25 mouse cellular contexts compared by ENCODE assay signal in genomic region chr11:83045642-83046041, GRCm38 (mm10). TPM values are rescaled to one million over a fixed set of nuclear protein-coding genes. Genes with fewer than 3 reads are reported as not detected.
DNase-seq lines count a peak whose midpoint lies in the region; ATAC-seq and TF ChIP-seq lines count a peak whose summit lies in the region.
"Had no signal": no experiment of that assay in that cellular context is flagged by ENCODE, and none has a peak within 500 bp of the region (broad histone marks: within the 10 kb centered on the region; RNA-seq: fewer than 3 reads in every experiment).

No protein-coding gene starts in this region.

- TF ChIP-seq CTCF in G1E (IDR thresholded peaks at IDR 0.05; ENCODE audit: low read depth, low read length) = no peak

- no peak overlapping the region for H3K9ac ChIP-seq in intestine, embryonic 15.5 days
- H3K9ac ChIP-seq: embryonic facial prominence, embryonic 12.5 days; forebrain, embryonic 13.5 days; heart, embryonic 15.5 days; hindbrain, embryonic 14.5 days; liver, postnatal 0 days had no signal

- no peaks in the 10 kb centered on the region; the same call in 1 of the 2 replicates for H3K4me1 ChIP-seq in G1E (ENCODE audit: insufficient read depth, low read depth, low read length)
- H3K4me1 ChIP-seq in intestine, embryonic 15.5 days (replicated peaks) = no peaks in the 10 kb centered on the region
- H3K4me1 ChIP-seq: embryonic facial prominence, embryonic 12.5 days; forebrain, embryonic 13.5 days; heart, embryonic 15.5 days; limb, embryonic 10.5 days had no signal

- no peak overlapping the region for H3K4me2 ChIP-seq in intestine, embryonic 15.5 days (replicated peaks)
- H3K4me2 ChIP-seq: embryonic facial prominence, embryonic 12.5 days; forebrain, embryonic 13.5 days; heart, embryonic 15.5 days; hindbrain, embryonic 14.5 days had no signal

- peaks cover 50% of the 10 kb centered on the region for H3K36me3 ChIP-seq in G1E (replicated peaks)
- no peaks in the 10 kb centered on the region for H3K36me3 ChIP-seq in intestine, embryonic 15.5 days
- H3K36me3 ChIP-seq: embryonic facial prominence, embryonic 12.5 days; heart, embryonic 15.5 days; limb, embryonic 10.5 days had no signal

- DNase-seq in frontal cortex, adult 2 months (ENCODE audit: extremely low spot score in 1 of 2, low spot score in 1 of 2) = peak; percentile 21 to 63
- no peak for DNase-seq in frontal cortex, postnatal 36 days (ENCODE audit: low spot score in 2 of 2)
- DNase-seq in 3T3-L1 (ENCODE audit: low read depth, low spot score) = peak; percentile 44
- no peak for DNase-seq in G1E (ENCODE audit: low spot score)
- no peak for DNase-seq in thymus, postnatal 0 days (ENCODE audit: low spot score)
- DNase-seq: cerebellum, adult 18-20 months; cerebellum, postnatal 14 days; gastrocnemius, postnatal 36 days; heart, postnatal 4 days; kidney, adult 2 months; liver; liver, postnatal 0 days had no signal

- no peak overlapping the region for H3K27ac ChIP-seq in intestine, embryonic 15.5 days
- H3K27ac ChIP-seq: embryonic facial prominence, embryonic 12.5 days; forebrain, embryonic 13.5 days; heart, embryonic 15.5 days; hindbrain, embryonic 14.5 days; kidney, postnatal 0 days; limb, embryonic 10.5 days; stomach, postnatal 0 days had no signal

- 77% methylated on average over 3 of the region's 3 CpGs for WGBS in intestine, embryonic 15.5 days

- H3K27me3 ChIP-seq in G1E (ENCODE audit: insufficient read depth, low read length) = no peaks in the 10 kb centered on the region
- H3K27me3 ChIP-seq in intestine, embryonic 15.5 days (replicated peaks) = no peaks in the 10 kb centered on the region
- H3K27me3 ChIP-seq: embryonic facial prominence, embryonic 12.5 days; forebrain, embryonic 13.5 days; heart, embryonic 15.5 days had no signal

- H3K9me3 ChIP-seq in G1E (replicated peaks) = no peaks in the 10 kb centered on the region
- no peaks in the 10 kb centered on the region for H3K9me3 ChIP-seq in intestine, embryonic 15.5 days
- H3K9me3 ChIP-seq: embryonic facial prominence, embryonic 12.5 days; forebrain, embryonic 13.5 days; heart, embryonic 15.5 days; limb, embryonic 10.5 days had no signal

- no peak overlapping the region for H3K4me3 ChIP-seq in G1E (ENCODE audit: low read depth, low read length)
- H3K4me3 ChIP-seq in intestine, embryonic 15.5 days (replicated peaks) = no peak overlapping the region
- H3K4me3 ChIP-seq: embryonic facial prominence, embryonic 12.5 days; erythroblast, embryonic 14.5 days; forebrain, embryonic 13.5 days; heart, embryonic 15.5 days; limb, embryonic 10.5 days had no signal

- peak; percentile 28; the same call in 1 of the 2 replicates for ATAC-seq in G1E (ENCODE audit: extremely low read depth, insufficient number of reproducible peaks, low FRiP score, poor library complexity, severe bottlenecking)
- ATAC-seq in megakaryocyte, adult 5-6 weeks (ENCODE audit: poor library complexity, severe bottlenecking) = peak; percentile 60
- ATAC-seq in intestine, embryonic 15.5 days = no peak
- ATAC-seq: forebrain, embryonic 13.5 days; inflammation-experienced regulatory T-cells, adult 6 months; liver, postnatal 0 days; midbrain, embryonic 16.5 days had no signal

RNA-seq across cellular contexts. Expression of gene Slfn2, which starts 19.3 kb away (rescaled TPM):
- polyA plus RNA-seq in frontal cortex, adult 2 months (2012; rRNA removed) = 1.6 and 3.2 TPM in 2 replicates
- total RNA-seq in G1E (2014; fragmentation: Nextera tagmentation) (2.3 and 3.8 TPM in 2 replicates), G1E (2017) (44.5 and 48.4 TPM in 2 replicates)
- 0.72 and 0.96 TPM in 2 replicates for polyA plus RNA-seq in G1E (2012)
- 344 and 362 TPM in 2 replicates for total RNA-seq in megakaryocyte, adult 5-6 weeks (2015)
- total RNA-seq in megakaryocyte, adult 5-6 weeks (2017) = 890 and 968 TPM in 2 replicates
- polyA plus RNA-seq in thymus, postnatal 0 days (2015; fragmentation: Nextera tagmentation; extraction: Ambion mirVana) = 129 and 142 TPM in 2 replicates
- 4.7 and 7.1 TPM in 2 replicates for polyA plus RNA-seq in intestine, embryonic 15.5 days (2015; fragmentation: Nextera tagmentation; extraction: Ambion mirVana)
- polyA plus RNA-seq: erythroblast, embryonic 14.5 days had no signal

RNA-seq across cellular contexts. Expression of gene Slfn8, which starts 25.0 kb away (rescaled TPM):
- 0.68 and 0.92 TPM in 2 replicates for polyA plus RNA-seq in frontal cortex, adult 2 months (2012; rRNA removed)
- 0.39 TPM in 1 of 2 replicates, not detected in the other for total RNA-seq in G1E (2014; fragmentation: Nextera tagmentation)
- total RNA-seq in G1E (2017) = 0.06 and 0.16 TPM in 2 replicates
- not detected in 2 replicates for polyA plus RNA-seq in G1E (2012)
- total RNA-seq in megakaryocyte, adult 5-6 weeks (2015) = 59.7 and 60.5 TPM in 2 replicates
- total RNA-seq in megakaryocyte, adult 5-6 weeks (2017) = 68.3 and 68.6 TPM in 2 replicates
- 5.9 and 7.1 TPM in 2 replicates for polyA plus RNA-seq in thymus, postnatal 0 days (2015; fragmentation: Nextera tagmentation; extraction: Ambion mirVana)
- polyA plus RNA-seq in intestine, embryonic 15.5 days (2015; fragmentation: Nextera tagmentation; extraction: Ambion mirVana) = 0.45 and 0.54 TPM in 2 replicates
- polyA plus RNA-seq: C2C12; erythroblast, embryonic 14.5 days had no signal

RNA-seq across cellular contexts. Expression of gene Slfn9, which starts 54.0 kb away (rescaled TPM):
- 0.30 and 0.36 TPM in 2 replicates for polyA plus RNA-seq in frontal cortex, adult 2 months (2012; rRNA removed)
- 0.39 TPM in 1 of 2 replicates, not detected in the other for total RNA-seq in G1E (2014; fragmentation: Nextera tagmentation)
- total RNA-seq in G1E (2017) = 0.29 and 0.33 TPM in 2 replicates
- polyA plus RNA-seq in G1E (2012) = 0.01 TPM in 1 of 2 replicates, not detected in the other
- total RNA-seq in megakaryocyte, adult 5-6 weeks (2015) = 39.4 and 40.0 TPM in 2 replicates
- total RNA-seq in megakaryocyte, adult 5-6 weeks (2017) = 39.5 and 40.9 TPM in 2 replicates
- polyA plus RNA-seq in thymus, postnatal 0 days (2015; fragmentation: Nextera tagmentation; extraction: Ambion mirVana) = 5.8 and 7.7 TPM in 2 replicates
- 19.6 and 20.0 TPM in 2 replicates for polyA plus RNA-seq in intestine, embryonic 15.5 days (2015; fragmentation: Nextera tagmentation; extraction: Ambion mirVana)

Comparison
In these comparisons a context has a peak if more than half of its experiments do, and no peak if none do; other contexts are left out.
1. DNase-seq: peak in frontal cortex, adult 2 months (2 of 2) and 3T3-L1 (single experiment); none in frontal cortex, postnatal 36 days (0 of 2), G1E (single experiment) and thymus, postnatal 0 days (single experiment).
2. RNA of gene Slfn2, which starts 19.3 kb away (polyA plus RNA-seq): 129 to 142 TPM in thymus, postnatal 0 days; 4.7 to 7.1 TPM in intestine, embryonic 15.5 days, 1.6 to 3.2 TPM in frontal cortex, adult 2 months and 0.72 to 0.96 TPM in G1E; every median in the first group is over 10 times any median in the second.